Mouse (Mus musculus) intestine, postnatal 0 days (tissue): Measurements from ENCODE around the gene Igsf9. TPM values are rescaled to one million over a fixed set of nuclear protein-coding genes. Genes with fewer than 3 reads are reported as not detected.
A peak's percentile ranks its signal among the peaks of the same experiment; 100 is the strongest.

Experiments used
- ATAC-seq: fragments of 200-750 bp; cut with Nextera tagmentation; 2 replicates; pipeline ENCODE4 v1.8.0; 2017; ENCODE audit warnings: mild to moderate bottlenecking, moderate TSS enrichment, moderate library complexity
- H3K27ac ChIP-seq: fragments of 300-500 bp; sonication (generic); 2 replicates; pipeline ENCODE4 v1.5.1; 2014; ENCODE audit warnings: mild to moderate bottlenecking, low read depth, low read length, moderate library complexity
- H3K27me3 ChIP-seq: fragments of 300-500 bp; sonication (generic); replicated peaks from 2 replicates; pipeline ENCODE4 v1.6.1; 2014; ENCODE audit warnings: low read length, mixed read lengths; ENCODE audit not compliant: control insufficient read depth, insufficient read depth
- H3K36me3 ChIP-seq: fragments of 300-500 bp; sonication (generic); 2 replicates; pipeline ENCODE4 v1.6.1; 2014; ENCODE audit warnings: mild to moderate bottlenecking, moderate library complexity; ENCODE audit not compliant: control insufficient read depth, insufficient read depth
- H3K4me1 ChIP-seq: fragments of 300-500 bp; sonication (generic); replicated peaks from 2 replicates; pipeline ENCODE4 v1.6.1; 2014; ENCODE audit warnings: antibody characterized with exemption, low read length, mixed read lengths; ENCODE audit not compliant: control insufficient read depth, insufficient read depth
- H3K4me2 ChIP-seq: fragments of 300-500 bp; sonication (generic); replicated peaks from 2 replicates; pipeline ENCODE4 v1.6.1; 2014; ENCODE audit warnings: low read depth, mild to moderate bottlenecking, moderate library complexity
- H3K4me3 ChIP-seq: fragments of 300-500 bp; sonication (generic); 2 replicates; pipeline ENCODE4 v1.5.1; 2014; ENCODE audit warnings: low read depth, low read length
- H3K9ac ChIP-seq: fragments of 300-500 bp; sonication (generic); 2 replicates; pipeline ENCODE4 v1.6.1; 2014; ENCODE audit warnings: mild to moderate bottlenecking, low read depth, low read length
- H3K9me3 ChIP-seq: fragments of 300-500 bp; sonication (generic); 2 replicates; pipeline ENCODE4 v1.6.1; 2016; ENCODE audit warnings: mixed run types; ENCODE audit not compliant: control insufficient read depth
- CTCF ChIP-seq: sonication (generic); IDR thresholded peaks from 2 replicates; pipeline ENCODE4 v1.5.1; 2016; ENCODE audit warnings: low read depth, mild to moderate bottlenecking, control low read depth, antibody characterized with exemption, moderate library complexity
- WGBS: fragments of 180-500 bp; shearing (Covaris S2); extraction: QIAGEN DNeasy Blood & Tissue Kit; methylation state at CpG from one replicate; pipeline ENCODE4 v1.1.7; 2014; 5-methylcytosine and 5-hydroxymethylcytosine counted together
- polyA plus RNA-seq: library from polyadenylated mRNA; unstranded; fragments of >200 nt; fragmentation: Nextera tagmentation; extraction: Ambion mirVana; gene quantifications from 2 replicates; pipeline ENCODE4 v1.2.1, GENCODE M21; 2015

The Igsf9 gene
- polyA plus RNA-seq, 1 experiment from 2014 or later, result 73.4 TPM

DNA sequence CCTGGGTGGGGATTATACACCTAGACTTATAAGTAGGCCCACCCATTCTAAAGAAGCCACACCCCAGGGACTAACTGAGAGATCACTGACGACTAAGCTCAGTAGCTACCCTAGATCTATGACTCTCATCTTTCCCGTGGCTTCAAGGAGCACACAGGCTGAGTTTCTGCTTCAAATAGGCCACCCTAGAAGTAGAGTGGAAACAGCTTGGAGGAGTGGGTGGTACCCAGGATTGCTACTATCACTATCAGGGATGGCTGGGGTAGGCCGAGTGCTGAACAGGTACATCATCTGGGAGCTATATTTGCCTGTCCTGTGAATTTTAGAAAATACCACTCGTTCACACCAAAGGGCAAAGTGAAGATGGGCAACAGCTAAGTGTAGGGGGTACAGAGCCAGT, 6.3 kb downstream of the Igsf9 start:
- Histone ChIP-seq H3K4me3 (no peak overlapping the region), H3K27ac (peak overlapping the region; percentile 35; the same call in 1 of the 2 replicates), H3K9me3 (no peaks in the 10 kb centered on the region), H3K9ac (no peak overlapping the region), H3K4me2 (no peak overlapping the region; the same call in 1 of the 2 replicates), H3K36me3 (peaks cover 37% of the 10 kb centered on the region), H3K27me3 (no peaks in the 10 kb centered on the region), H3K4me1 (peaks cover 6% of the 10 kb centered on the region; the same call in 1 of the 2 replicates)
- no peak for TF ChIP-seq CTCF
- no peak for ATAC-seq
- WGBS, result 54% methylated on average over 4 of the region's 4 CpGs

DNA sequence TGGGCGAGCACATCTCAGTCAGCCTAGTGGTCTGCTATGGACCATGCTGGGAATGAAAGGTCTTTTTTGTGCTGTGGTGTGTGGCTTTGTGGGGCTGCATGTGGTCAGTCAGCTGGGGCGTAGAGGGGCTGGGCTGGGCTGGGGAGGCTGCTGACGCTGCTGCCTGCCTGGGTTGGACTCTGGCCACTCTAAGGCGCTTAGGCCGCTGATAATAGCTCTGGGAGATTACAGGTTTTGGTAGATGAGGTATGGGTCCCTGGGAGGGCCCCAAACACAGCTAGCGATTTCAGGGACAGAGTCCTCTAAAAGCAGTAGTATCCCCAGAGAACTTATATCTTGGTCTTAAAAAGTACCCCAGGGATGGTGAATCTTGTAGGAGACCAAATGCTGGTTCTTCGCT, 7.2 kb downstream of the Igsf9 start:
- no peak overlapping the region for H3K4me3 ChIP-seq
- no peaks in the 10 kb centered on the region for H3K27me3 ChIP-seq
- H3K9me3 ChIP-seq, result no peaks in the 10 kb centered on the region
- WGBS, result 52% methylated on average over 7 of the region's 7 CpGs
- H3K9ac ChIP-seq, result no peak overlapping the region
- no peak for TF ChIP-seq CTCF
- 0 out of 2 replicates have a peak overlapping the region, but pooled peaks have one; percentile 22 for H3K27ac ChIP-seq
- peak overlapping the region; percentile 3 for H3K4me2 ChIP-seq
- 0 out of 2 replicates have a peak, but pooled peaks cover 3% of the 10 kb centered on the region for H3K4me1 ChIP-seq
- peak; percentile 36 for ATAC-seq
- peaks cover 46% of the 10 kb centered on the region for H3K36me3 ChIP-seq

DNA sequence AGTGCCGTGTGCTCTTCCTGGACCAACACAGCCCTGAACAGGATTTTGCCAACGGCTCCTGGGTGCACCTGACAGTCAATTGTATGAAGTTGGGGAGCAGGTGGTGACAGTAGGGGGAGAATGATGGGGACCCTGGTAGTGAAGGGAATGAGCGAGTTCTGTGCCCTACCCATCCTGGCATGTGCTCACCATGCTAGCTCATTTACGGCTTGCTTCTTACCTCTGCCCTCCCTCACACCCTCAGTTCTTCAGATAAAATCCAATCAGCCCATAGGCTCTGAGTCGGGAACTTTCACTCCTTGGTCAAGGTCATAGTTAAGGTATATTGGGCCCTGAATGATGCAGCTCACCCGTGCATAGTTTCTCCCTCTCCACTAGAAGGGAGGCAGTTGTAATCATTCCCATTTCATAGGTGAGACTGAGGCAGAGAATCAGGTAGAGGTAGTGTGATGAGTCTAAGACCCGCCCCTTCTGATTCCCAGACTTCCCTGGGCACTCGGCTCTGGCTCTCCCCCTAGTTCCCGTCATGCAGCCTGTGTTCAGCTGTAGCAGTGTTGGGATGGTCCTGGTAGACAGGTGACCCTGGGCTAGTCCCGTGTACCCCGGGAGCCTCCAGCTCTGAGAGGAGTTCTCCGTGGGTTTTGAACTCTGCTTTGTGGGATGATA, 8.1 kb downstream of the Igsf9 start:
- Histone ChIP-seq H3K9me3 (no peaks in the 10 kb centered on the region), H3K27ac (peak overlapping the region; percentile 22; the same call in 1 of the 2 replicates), H3K4me1 (0 out of 2 replicates have a peak, but pooled peaks cover 3% of the 10 kb centered on the region), H3K27me3 (no peaks in the 10 kb centered on the region), H3K36me3 (peaks cover 42% of the 10 kb centered on the region), H3K4me2 (peak overlapping the region; percentile 54), H3K9ac (no peak overlapping the region), H3K4me3 (no peak overlapping the region)
- peak; percentile 23; the same call in 1 of the 2 replicates for ATAC-seq
- 38% methylated on average over 12 of the region's 12 CpGs for WGBS
- TF ChIP-seq CTCF, result no peak

DNA sequence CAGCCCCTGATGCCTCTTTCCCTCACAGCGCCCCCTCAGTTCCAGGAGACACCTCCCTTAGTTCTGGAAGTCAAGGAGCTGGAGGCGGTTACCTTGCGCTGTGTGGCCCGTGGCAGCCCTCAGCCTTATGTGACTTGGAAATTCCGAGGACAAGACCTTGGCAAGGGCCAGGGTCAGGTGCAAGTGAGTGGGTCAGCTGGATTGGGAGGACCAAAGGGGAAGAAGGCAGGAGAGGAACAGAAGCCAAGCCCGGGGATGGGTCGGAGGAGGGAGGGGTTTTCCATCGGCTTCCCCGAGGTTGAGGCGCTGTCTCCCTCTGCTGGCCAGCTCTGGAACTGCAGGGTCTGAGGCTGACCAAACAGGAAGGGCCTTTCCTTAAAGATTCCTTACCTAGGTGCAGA, 8.7 kb downstream of the Igsf9 start:
- Histone ChIP-seq H3K27ac (peak overlapping the region; percentile 2; the same call in 1 of the 2 replicates), H3K9ac (no peak overlapping the region)

DNA sequence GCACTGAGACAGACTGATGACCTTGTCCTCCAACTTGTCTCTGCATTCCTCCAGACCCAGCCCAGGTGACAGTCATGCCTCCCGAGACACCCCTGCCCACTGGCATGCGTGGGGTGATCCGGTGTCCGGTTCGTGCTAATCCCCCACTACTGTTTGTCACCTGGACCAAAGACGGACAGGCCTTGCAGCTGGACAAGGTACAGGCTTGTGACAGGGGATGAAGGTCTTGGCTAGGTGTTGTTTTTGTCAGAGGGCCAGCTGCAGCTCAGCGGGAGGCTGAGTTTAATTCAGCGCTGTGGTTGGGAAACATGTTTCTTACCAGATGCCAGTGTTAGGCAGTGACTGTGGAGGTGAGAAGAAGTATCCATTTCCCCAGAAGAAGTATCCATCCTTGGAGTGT, 10.5 kb downstream of the Igsf9 start:
- H3K4me2 ChIP-seq, result no peak overlapping the region
- no peak overlapping the region for H3K9ac ChIP-seq
- no peaks in the 10 kb centered on the region for H3K27me3 ChIP-seq
- peaks cover 55% of the 10 kb centered on the region for H3K36me3 ChIP-seq
- ATAC-seq, result no peak
- 89% methylated on average over 8 of the region's 8 CpGs for WGBS
- H3K4me3 ChIP-seq, result no peak overlapping the region
- H3K27ac ChIP-seq, result no peak overlapping the region
- no peak for TF ChIP-seq CTCF
- H3K4me1 ChIP-seq, result 0 out of 2 replicates have a peak, but pooled peaks cover 3% of the 10 kb centered on the region
- H3K9me3 ChIP-seq, result no peaks in the 10 kb centered on the region

More for the DNA sequence above, 8.7 kb downstream of the Igsf9 start:
- Histone ChIP-seq H3K27me3 (no peaks in the 10 kb centered on the region), H3K9me3 (no peaks in the 10 kb centered on the region), H3K4me1 (0 out of 2 replicates have a peak, but pooled peaks cover 3% of the 10 kb centered on the region), H3K4me3 (no peak overlapping the region), H3K36me3 (peaks cover 44% of the 10 kb centered on the region), H3K4me2 (peak overlapping the region; percentile 54)
- TF ChIP-seq CTCF, result peak; percentile 99
- WGBS, result 12% methylated on average over 10 of the region's 10 CpGs
- peak; percentile 40 for ATAC-seq

DNA sequence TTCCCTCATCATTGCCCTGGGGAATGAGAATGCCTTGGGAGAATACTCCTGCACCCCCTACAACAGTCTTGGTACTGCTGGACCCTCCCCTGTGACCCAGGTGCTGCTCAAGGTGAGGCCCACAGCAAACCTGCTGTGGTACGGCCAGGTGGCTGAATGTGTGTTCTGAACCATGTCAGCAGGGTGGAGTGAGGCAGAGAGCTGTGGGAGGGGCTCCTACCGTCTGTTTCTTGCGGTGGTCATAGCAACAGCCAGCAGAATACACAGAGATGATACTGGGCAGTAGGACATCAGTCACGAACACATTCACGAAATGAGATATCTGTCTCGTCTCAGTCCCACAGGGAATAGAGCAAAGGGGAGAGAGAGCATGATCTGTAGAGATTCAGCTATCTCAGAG, 11.9 kb downstream of the Igsf9 start:
- no peak overlapping the region for H3K9ac ChIP-seq
- peaks cover 69% of the 10 kb centered on the region for H3K36me3 ChIP-seq
- H3K27ac ChIP-seq, result no peak overlapping the region
- ATAC-seq, result no peak
- no peak overlapping the region for H3K4me3 ChIP-seq
- no peaks in the 10 kb centered on the region for H3K27me3 ChIP-seq
- TF ChIP-seq CTCF, result no peak
- H3K9me3 ChIP-seq, result no peaks in the 10 kb centered on the region
- H3K4me2 ChIP-seq, result no peak overlapping the region
- 64% methylated on average over 6 of the region's 6 CpGs for WGBS
- H3K4me1 ChIP-seq, result no peaks in the 10 kb centered on the region
